Mouse (Mus musculus) small intestine, adult 2 months (tissue): Measurements from ENCODE around the gene Sik1. TPM values are rescaled to one million over a fixed set of nuclear protein-coding genes. Genes with fewer than 3 reads are reported as not detected.

Experiments used
- H3K27ac ChIP-seq: fragments of 200-500 bp; 2 replicates; pipeline ENCODE4 v1.5.1; 2012; ENCODE audit warnings: low read depth, low read length, control low read depth, inconsistent platforms; ENCODE audit not compliant: insufficient read depth
- H3K27me3 ChIP-seq: fragments of 200-500 bp; 2 replicates; pipeline ENCODE4 v1.6.1; 2012; ENCODE audit warnings: mild to moderate bottlenecking, moderate library complexity, low read length, inconsistent platforms; ENCODE audit not compliant: control insufficient read depth, insufficient read depth
- H3K36me3 ChIP-seq: fragments of 200-500 bp; 2 replicates; pipeline ENCODE4 v1.6.1; 2012; ENCODE audit warnings: mild to moderate bottlenecking, low read length, control low read depth, inconsistent platforms; ENCODE audit not compliant: control insufficient read depth, insufficient read depth
- H3K4me1 ChIP-seq: fragments of 200-500 bp; 2 replicates; pipeline ENCODE4 v1.6.1; 2012; ENCODE audit warnings: low read length, inconsistent platforms, mixed read lengths; ENCODE audit not compliant: control insufficient read depth, insufficient read depth, insufficient read length
- H3K4me3 ChIP-seq: fragments of 200-500 bp; 2 replicates; pipeline ENCODE4 v1.5.1; 2012; ENCODE audit warnings: low read depth, mild to moderate bottlenecking, control low read depth, inconsistent platforms, low read length, moderate library complexity
- CTCF ChIP-seq: fragments of 200-500 bp; IDR thresholded peaks from 2 replicates; pipeline ENCODE4 v1.5.1; 2012; ENCODE audit warnings: low read depth, mild to moderate bottlenecking, control low read depth, inconsistent platforms, low read length, moderate library complexity, mixed read lengths; ENCODE audit not compliant: insufficient replicate concordance, insufficient read length; ENCODE audit errors: extremely low read depth
- POLR2A ChIP-seq: fragments of 200-500 bp; IDR thresholded peaks from 2 replicates; pipeline ENCODE4 v1.6.1; 2012; ENCODE audit warnings: low read depth, mild to moderate bottlenecking, control low read depth, inconsistent platforms, low read length, moderate library complexity
- WGBS: fragments of 180-500 bp; shearing (Covaris S2); methylation state at CpG from one replicate; pipeline ENCODE4 v1.1.7; 2018; 5-methylcytosine and 5-hydroxymethylcytosine counted together
- polyA plus RNA-seq: library from polyadenylated mRNA; depleted of rRNA; stranded (reverse); fragments of >200 nt; gene quantifications from 2 replicates; pipeline ENCODE4 v1.2.3, GENCODE M21; 2012

Sik1 gene
- polyA plus RNA-seq, 1 experiment, result 16.9 TPM

GRCm38 (mm10) chr17:31875326-31875930 is 19.8 kb upstream of the Sik1 start:
- Histone ChIP-seq H3K27me3 (no peaks in the 10 kb centered on the region), H3K4me1 (peaks cover 32% of the 10 kb centered on the region), H3K4me3 (no peak overlapping the region), H3K36me3 (no peaks in the 10 kb centered on the region), H3K27ac (no peak overlapping the region)
- 84% methylated on average over 10 of the region's 10 CpGs for WGBS
- no peak for TF ChIP-seq CTCF
- TF ChIP-seq POLR2A, result no peak

GRCm38 (mm10) chr17:31874691-31875090 is 19.1 kb upstream of the Sik1 start:
- TF ChIP-seq CTCF, result no peak
- no peak for TF ChIP-seq POLR2A
- Histone ChIP-seq H3K4me3 (no peak overlapping the region), H3K27me3 (no peaks in the 10 kb centered on the region), H3K4me1 (peaks cover 33% of the 10 kb centered on the region), H3K36me3 (no peaks in the 10 kb centered on the region), H3K27ac (no peak overlapping the region)
- 92% methylated on average over 12 of the region's 12 CpGs for WGBS

- WGBS, result 49% methylated on average over 8 of the region's 8 CpGs
- TF ChIP-seq CTCF (no peak), POLR2A (no peak)
These were observed 18.4 kb upstream of the Sik1 start for GRCm38 (mm10) chr17:31873973-31874372.

GRCm38 (mm10) chr17:31873185-31873870 is 17.7 kb upstream of the Sik1 start:
- 79% methylated on average over 8 of the region's 8 CpGs for WGBS
- TF ChIP-seq CTCF, result no peak
- no peak for TF ChIP-seq POLR2A
- H3K4me1 ChIP-seq, result peaks cover 36% of the 10 kb centered on the region
- H3K4me3 ChIP-seq, result no peak overlapping the region
- H3K36me3 ChIP-seq, result no peaks in the 10 kb centered on the region
- H3K27ac ChIP-seq, result peak overlapping the region; percentile 88; the same call in 1 of the 2 replicates
- no peaks in the 10 kb centered on the region for H3K27me3 ChIP-seq

More at GRCm38 (mm10) chr17:31873973-31874372, 18.4 kb upstream of the Sik1 start:
- H3K4me3 ChIP-seq, result no peak overlapping the region
- H3K27me3 ChIP-seq, result no peaks in the 10 kb centered on the region
- no peak overlapping the region for H3K27ac ChIP-seq
- no peaks in the 10 kb centered on the region for H3K36me3 ChIP-seq
- H3K4me1 ChIP-seq, result peaks cover 33% of the 10 kb centered on the region

GRCm38 (mm10) chr17:31872826-31873165 is 17.2 kb upstream of the Sik1 start:
- peaks cover 40% of the 10 kb centered on the region for H3K4me1 ChIP-seq
- no peak for TF ChIP-seq CTCF
- no peak for TF ChIP-seq POLR2A
- peak overlapping the region; percentile 88 for H3K27ac ChIP-seq
- WGBS, result 45% methylated on average over 7 of the region's 7 CpGs
- no peaks in the 10 kb centered on the region for H3K27me3 ChIP-seq
- H3K4me3 ChIP-seq, result peak overlapping the region; percentile 42; the same call in 1 of the 2 replicates
- no peaks in the 10 kb centered on the region for H3K36me3 ChIP-seq

- TF ChIP-seq CTCF, result no peak
- peak; percentile 62; the same call in 1 of the 2 replicates for TF ChIP-seq POLR2A
- 32% methylated on average over 14 of the region's 14 CpGs for WGBS
- H3K4me1 ChIP-seq, result peaks cover 40% of the 10 kb centered on the region
- H3K36me3 ChIP-seq, result no peaks in the 10 kb centered on the region
- peak overlapping the region; percentile 90 for H3K27ac ChIP-seq
- no peaks in the 10 kb centered on the region for H3K27me3 ChIP-seq
- H3K4me3 ChIP-seq, result peak overlapping the region; percentile 42
These were observed 16.6 kb upstream of the Sik1 start for GRCm38 (mm10) chr17:31871968-31872825.
